Mouse (Mus musculus): Measurements from ENCODE around the gene Ripk1. TPM values are rescaled to one million over a fixed set of nuclear protein-coding genes. Genes with fewer than 3 reads are reported as not detected.

Ripk1 gene
- total RNA-seq (2014; rRNA removed; ENCODE audit: low replicate concordance) = 6.1 and 9.5 TPM in 2 replicates
- 4.7 and 4.8 TPM in 2 replicates for polyA plus RNA-seq (2015; fragmentation: Nextera tagmentation; extraction: Ambion mirVana)

DNA sequence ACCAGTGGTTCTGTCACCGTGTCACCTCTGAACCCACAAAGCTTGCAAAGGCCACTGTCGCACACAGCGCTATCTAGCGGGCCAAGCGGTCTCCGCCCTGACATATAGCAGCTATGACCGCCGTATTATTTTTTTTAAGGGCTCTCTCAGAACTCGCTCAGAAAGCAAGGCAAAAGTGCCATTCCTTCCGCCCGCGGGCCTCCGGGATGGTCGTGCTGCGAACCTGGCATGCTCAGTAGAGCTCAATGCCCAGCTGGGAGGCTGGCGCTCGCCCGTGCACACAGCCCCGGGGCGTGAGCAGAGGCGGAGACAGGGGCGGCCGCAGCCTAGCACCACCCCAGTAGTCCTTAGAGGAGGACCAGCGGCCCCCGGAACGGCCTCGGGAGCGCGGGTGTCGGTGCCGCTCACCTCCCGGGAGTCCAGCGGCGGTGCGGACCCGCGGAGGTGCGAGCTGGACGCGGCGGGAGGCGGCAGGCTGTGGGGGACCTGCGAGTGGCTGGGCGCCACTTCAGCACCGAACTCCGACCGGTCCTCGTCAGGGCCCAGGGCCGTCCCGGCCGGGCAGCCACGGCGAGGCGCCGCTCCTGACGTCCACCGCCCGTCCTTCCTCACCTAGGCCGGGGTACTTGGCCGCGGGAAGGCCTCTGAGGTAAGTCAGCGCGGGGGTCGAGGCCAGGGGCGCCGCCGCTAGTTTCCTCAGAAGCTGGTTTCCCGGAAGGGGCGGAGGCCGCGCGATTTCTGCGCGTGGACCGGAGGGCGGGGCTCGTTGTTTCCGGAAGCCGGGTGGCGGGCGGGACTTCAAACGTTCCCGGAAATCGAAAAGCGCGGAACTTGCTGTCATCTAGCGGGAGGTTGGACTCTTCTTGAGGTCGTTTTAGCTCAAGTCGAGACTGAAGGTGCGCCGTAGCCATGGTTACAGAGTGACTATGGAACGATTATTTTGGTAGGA lies at the start of gene Ripk1, which contains the start of gene Serpinb6a:
Gene Ripk1, plus strand, starts transcription at position 306 of the 949 bp plus-strand sequence.
Gene Serpinb6a, minus strand, starts transcription at position 737 of the 949 bp plus-strand sequence.
- Histone ChIP-seq H3K27me3 (ENCODE audit: control insufficient read depth, insufficient read depth, low read length) (no peaks in the 10 kb centered on the region), H3K9me3 (replicated peaks; ENCODE audit: control insufficient read depth, low read length) (no peaks in the 10 kb centered on the region), H3K4me2 (ENCODE audit: low read depth, low read length) (peak within 1 kb of the TSS; percentile 86), H3K4me1 (ENCODE audit: control insufficient read depth, insufficient read depth) (peaks cover 11% of the 10 kb centered on the region), H3K36me3 (replicated peaks; ENCODE audit: control insufficient read depth, insufficient read depth, low read length) (no peaks in the 10 kb centered on the region), H3K4me3 (ENCODE audit: low read depth, low read length) (peak within 1 kb of the TSS; percentile 93), H3K27ac (ENCODE audit: low read depth) (peak within 1 kb of the TSS; percentile 91), H3K9ac (replicated peaks; ENCODE audit: low read depth, low read length) (peak within 1 kb of the TSS; percentile 85)
- WGBS = under 1% methylated on average over 92 of the region's 92 CpGs
- ATAC-seq (ENCODE audit: insufficient read depth, low read depth) (peak; percentile 98), DNase-seq (ENCODE audit: low spot score) (peak; percentile 84)
- TF ChIP-seq CTCF (IDR thresholded peaks at IDR 0.05; ENCODE audit: low read depth) (peak; percentile 46), EP300 (IDR thresholded peaks at IDR 0.05; ENCODE audit: low read depth) (no peak; the same call in 1 of the 2 replicates)

DNA sequence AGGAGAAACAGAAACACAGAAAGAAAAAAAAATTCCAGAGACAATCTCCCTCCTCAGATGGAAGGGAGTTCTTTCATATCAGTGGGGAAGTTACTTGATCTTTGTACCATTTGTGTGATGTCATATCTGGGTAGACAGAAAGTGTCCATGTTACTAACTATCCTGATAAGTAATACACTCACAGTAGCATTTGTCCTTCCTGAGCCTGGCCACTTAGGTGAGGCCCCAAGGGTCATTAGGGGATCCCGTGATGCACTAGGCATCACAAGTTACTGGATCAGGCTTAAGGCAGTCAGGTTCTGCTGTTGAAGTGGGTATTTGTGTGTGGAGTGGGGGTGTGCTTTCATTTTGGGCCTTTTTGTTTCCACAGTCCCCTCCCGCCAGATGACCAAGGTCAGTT lies 49.2 kb upstream of the Ripk1 start:
- H3K36me3 ChIP-seq (replicated peaks; ENCODE audit: control insufficient read depth, insufficient read depth, low read length) = no peaks in the 10 kb centered on the region
- no peaks in the 10 kb centered on the region for H3K4me1 ChIP-seq (ENCODE audit: control insufficient read depth, insufficient read depth)
- 73% methylated on average over 2 of the region's 2 CpGs for WGBS
- H3K27ac ChIP-seq (ENCODE audit: low read depth) = no peak overlapping the region
- no peaks in the 10 kb centered on the region for H3K9me3 ChIP-seq (replicated peaks; ENCODE audit: control insufficient read depth, low read length)
- H3K27me3 ChIP-seq (ENCODE audit: control insufficient read depth, insufficient read depth, low read length) = no peaks in the 10 kb centered on the region
- no peak overlapping the region for H3K9ac ChIP-seq (replicated peaks; ENCODE audit: low read depth, low read length)
- H3K4me2 ChIP-seq (ENCODE audit: low read depth, low read length) = no peak overlapping the region
- no peak overlapping the region for H3K4me3 ChIP-seq (ENCODE audit: low read depth, low read length)
- TF ChIP-seq EP300 (IDR thresholded peaks at IDR 0.05; ENCODE audit: low read depth) = no peak
- TF ChIP-seq CTCF (IDR thresholded peaks at IDR 0.05; ENCODE audit: low read depth) = no peak
- DNase-seq (ENCODE audit: low spot score) (no peak), ATAC-seq (ENCODE audit: insufficient read depth, low read depth) (no peak)

DNA sequence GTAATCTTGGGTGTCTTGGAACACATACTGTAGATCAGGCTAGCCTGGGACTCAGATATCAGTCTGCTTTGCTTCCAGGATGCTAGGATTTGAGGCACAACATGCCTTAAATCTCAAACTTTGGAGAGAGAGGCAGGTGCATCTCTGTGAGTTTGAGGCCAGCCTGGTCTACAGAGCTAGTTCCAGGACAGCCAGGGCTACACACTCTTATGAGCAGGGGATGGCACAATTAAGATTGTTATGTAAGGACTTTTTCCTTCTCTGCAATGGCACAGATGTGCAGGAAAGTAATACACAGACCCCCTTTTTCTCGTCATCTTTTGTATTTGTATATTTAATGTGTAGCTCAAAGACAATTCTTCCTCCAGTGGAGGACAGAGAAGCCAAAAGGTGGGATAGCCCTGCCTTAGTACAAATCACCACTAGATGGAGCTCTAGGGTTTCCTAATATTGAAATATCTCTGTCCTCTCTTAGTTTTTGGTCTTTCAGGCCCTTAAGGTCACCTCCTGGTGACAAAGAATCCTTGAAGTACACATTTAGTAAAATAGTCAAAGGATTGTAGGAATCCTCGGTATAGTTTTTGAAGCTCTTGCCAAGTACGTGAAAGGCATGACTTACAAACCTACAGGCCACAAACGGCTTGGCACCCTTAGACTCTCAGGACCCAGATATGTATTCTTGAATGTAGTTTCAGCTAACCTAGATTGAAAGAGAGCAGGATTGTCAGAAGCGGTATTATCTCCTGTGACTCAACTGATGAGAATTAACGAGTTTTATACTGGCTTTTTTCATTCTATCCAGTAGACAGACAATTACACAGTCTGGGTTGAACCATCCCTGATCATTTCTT lies 45.4 kb upstream of the Ripk1 start:
- DNase-seq (ENCODE audit: low spot score) (peak; percentile 54), ATAC-seq (ENCODE audit: insufficient read depth, low read depth) (0 out of 2 replicates have a peak, but pooled peaks have one; percentile 49)
- no peak overlapping the region for H3K9ac ChIP-seq (replicated peaks; ENCODE audit: low read depth, low read length)
- H3K27me3 ChIP-seq (ENCODE audit: control insufficient read depth, insufficient read depth, low read length) = no peaks in the 10 kb centered on the region
- H3K4me3 ChIP-seq (ENCODE audit: low read depth, low read length) = no peak overlapping the region
- TF ChIP-seq CTCF (IDR thresholded peaks at IDR 0.05; ENCODE audit: low read depth) = peak; percentile 68
- TF ChIP-seq EP300 (IDR thresholded peaks at IDR 0.05; ENCODE audit: low read depth) = no peak
- H3K4me1 ChIP-seq (ENCODE audit: control insufficient read depth, insufficient read depth) = no peaks in the 10 kb centered on the region
- H3K9me3 ChIP-seq (replicated peaks; ENCODE audit: control insufficient read depth, low read length) = no peaks in the 10 kb centered on the region
- H3K27ac ChIP-seq (ENCODE audit: low read depth) = no peak overlapping the region
- no peaks in the 10 kb centered on the region for H3K36me3 ChIP-seq (replicated peaks; ENCODE audit: control insufficient read depth, insufficient read depth, low read length)
- WGBS = 32% methylated on average over 6 of the region's 6 CpGs
- H3K4me2 ChIP-seq (ENCODE audit: low read depth, low read length) = no peak overlapping the region

DNA sequence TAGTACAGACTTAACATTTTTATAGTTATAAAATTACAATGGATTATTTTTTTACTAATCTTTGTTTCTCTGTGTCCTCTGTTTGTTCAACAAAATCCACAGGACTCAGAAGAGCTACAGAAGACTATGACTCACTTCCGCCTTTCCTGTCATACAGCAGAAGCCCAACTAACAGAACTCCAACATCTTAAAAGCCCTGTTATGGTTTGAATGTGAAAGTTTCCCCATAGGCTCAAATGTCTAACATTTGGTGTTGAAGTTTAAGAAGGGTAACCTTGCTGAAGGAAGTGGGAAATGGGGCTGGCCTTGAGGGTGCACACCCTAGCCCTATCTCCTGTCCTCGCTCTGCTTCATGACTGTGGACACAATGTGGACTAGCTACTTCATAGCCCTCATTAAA lies 42.4 kb upstream of the Ripk1 start:
- 88% methylated on average over 2 of the region's 2 CpGs for WGBS

More for the DNA sequence above, 42.4 kb upstream of the Ripk1 start:
- Histone ChIP-seq H3K27me3 (ENCODE audit: control insufficient read depth, insufficient read depth, low read length) (no peaks in the 10 kb centered on the region), H3K9me3 (replicated peaks; ENCODE audit: control insufficient read depth, low read length) (no peaks in the 10 kb centered on the region), H3K27ac (ENCODE audit: low read depth) (no peak overlapping the region), H3K9ac (replicated peaks; ENCODE audit: low read depth, low read length) (no peak overlapping the region), H3K4me3 (ENCODE audit: low read depth, low read length) (no peak overlapping the region), H3K4me2 (ENCODE audit: low read depth, low read length) (no peak overlapping the region), H3K36me3 (replicated peaks; ENCODE audit: control insufficient read depth, insufficient read depth, low read length) (no peaks in the 10 kb centered on the region), H3K4me1 (ENCODE audit: control insufficient read depth, insufficient read depth) (no peaks in the 10 kb centered on the region)
- TF ChIP-seq EP300 (IDR thresholded peaks at IDR 0.05; ENCODE audit: low read depth) = no peak
- no peak for TF ChIP-seq CTCF (IDR thresholded peaks at IDR 0.05; ENCODE audit: low read depth)
- ATAC-seq (ENCODE audit: insufficient read depth, low read depth) (no peak), DNase-seq (ENCODE audit: low spot score) (no peak)
